Mouse (Mus musculus) small intestine, adult 2 months (tissue): ENCODE data around the gene Atp1a1.

Experiments used
- CTCF ChIP-seq: fragments of 200-500 bp; IDR thresholded peaks from 2 replicates; pipeline ENCODE4 v1.5.1; 2012; ENCODE audit warnings: low read depth, mild to moderate bottlenecking, control low read depth, inconsistent platforms, low read length, moderate library complexity, mixed read lengths; ENCODE audit not compliant: insufficient replicate concordance, insufficient read length; ENCODE audit errors: extremely low read depth
- POLR2A ChIP-seq: fragments of 200-500 bp; IDR thresholded peaks from 2 replicates; pipeline ENCODE4 v1.6.1; 2012; ENCODE audit warnings: low read depth, mild to moderate bottlenecking, control low read depth, inconsistent platforms, low read length, moderate library complexity

DNA sequence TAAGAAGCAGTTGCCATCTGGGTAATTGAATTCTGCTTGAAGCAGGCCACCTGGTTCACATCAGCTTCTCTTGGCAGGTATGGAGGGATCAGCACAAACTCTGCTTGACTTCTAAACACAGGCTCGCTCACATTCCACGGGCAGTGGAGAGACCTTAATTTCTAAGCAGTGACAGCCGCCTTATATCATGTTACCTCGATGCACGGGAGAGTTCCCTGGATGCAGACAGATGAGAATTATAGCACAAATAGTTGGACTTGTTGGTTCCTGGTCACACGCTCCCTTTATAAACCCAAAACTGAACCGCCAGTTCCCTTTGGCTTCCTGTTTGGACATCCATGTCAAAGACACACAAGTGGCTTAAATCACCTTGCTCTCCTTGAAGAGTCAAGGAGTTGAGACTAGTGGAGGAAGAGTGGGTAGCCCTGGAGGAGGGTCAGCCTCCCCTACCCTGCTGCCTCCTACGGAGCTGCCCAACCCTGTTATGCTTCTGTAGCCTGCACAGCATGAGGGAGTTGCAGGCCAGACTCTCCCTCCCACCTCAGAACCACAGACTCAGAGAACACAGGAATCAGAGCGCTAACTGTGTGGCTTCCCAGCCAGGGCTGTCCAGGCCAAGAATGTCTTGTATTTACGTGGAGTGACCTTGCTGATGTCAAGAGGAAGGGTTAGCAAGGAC lies 7.5 kb upstream of the Atp1a1 start:
- TF ChIP-seq CTCF (no peak), POLR2A (no peak)
